Mouse (Mus musculus) cerebellum, adult 2 months (tissue): ENCODE measurements around the gene Zdhhc12.

Experiments used
- CTCF ChIP-seq: fragments of 200-500 bp; IDR thresholded peaks from 2 replicates; pipeline ENCODE4 v1.5.1; 2011; ENCODE audit warnings: low read depth, mild to moderate bottlenecking, control low read depth, low read length, moderate library complexity, borderline replicate concordance; ENCODE audit not compliant: insufficient read depth
- POLR2A ChIP-seq: fragments of 200-500 bp; IDR thresholded peaks from 2 replicates; pipeline ENCODE4 v1.6.1; 2011; ENCODE audit warnings: low read length, control low read depth, borderline replicate concordance; ENCODE audit not compliant: insufficient read depth

- TF ChIP-seq CTCF (no peak), POLR2A (no peak)
Measured at GRCm38 (mm10) chr2:30092280-30092918, 1.0 kb downstream of the Zdhhc12 start.
